Mouse (Mus musculus): ENCODE results near the gene Vmn2r91. TPM values are rescaled to one million over a fixed set of nuclear protein-coding genes. Genes with fewer than 3 reads are reported as not detected.
"Not testable (repeated sequence)": the region's sequence is repeated elsewhere in the genome, so short reads cannot be mapped to it uniquely, and the experiment has no call there.

The Vmn2r91 gene
- not detected in 2 replicates for polyA plus RNA-seq (2012; rRNA removed)

- not testable (repeated sequence) for H3K27ac ChIP-seq (ENCODE audit: insufficient read depth, low read length); DNase-seq; H3K4me1 ChIP-seq (ENCODE audit: control insufficient read depth, insufficient read depth, low read length); H3K27me3 ChIP-seq (ENCODE audit: control insufficient read depth, insufficient read depth, low read length); H3K4me3 ChIP-seq (replicated peaks; ENCODE audit: insufficient read depth, low read depth, low read length)
These were observed at the start of gene Vmn2r91 for GRCm38 (mm10) chr17:18084716-18085115. Gene Vmn2r91 (plus strand): TSS chr17:18085016.

DNA sequence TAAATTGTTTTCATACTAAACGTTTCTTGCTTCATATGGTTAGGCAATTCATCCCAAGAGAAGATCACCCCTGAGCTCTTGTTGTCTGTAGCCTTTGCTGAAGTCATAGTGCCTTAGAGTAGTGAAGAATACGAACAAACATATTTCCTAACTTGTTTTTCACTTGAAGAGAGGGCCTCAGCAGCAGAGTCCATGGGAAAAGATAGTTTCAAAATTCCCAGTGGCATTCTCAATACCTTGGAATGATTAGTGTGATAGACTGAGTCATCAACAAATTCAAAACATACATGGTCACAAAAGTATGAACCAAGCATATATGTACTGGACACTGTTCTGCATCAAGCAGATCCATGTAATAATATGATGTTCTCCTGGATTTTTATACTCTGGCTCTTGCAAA is 35.7 kb upstream of the Vmn2r91 start, which contains the start of gene Vmn2r124:
Gene Vmn2r124, plus strand, starts transcription at position 301 of the 400 bp plus-strand sequence.
- no peak within 1 kb of the TSS for H3K4me3 ChIP-seq (replicated peaks; ENCODE audit: insufficient read depth, low read depth, low read length)
- WGBS: 31% methylated on average over 2 of the region's 2 CpGs
- H3K4me1 ChIP-seq (ENCODE audit: control insufficient read depth, insufficient read depth, low read length): no peaks in the 10 kb centered on the region
- no peak for TF ChIP-seq POLR2A (IDR thresholded peaks at IDR 0.05; ENCODE audit: borderline replicate concordance, insufficient read depth, low read length)
- no peak for TF ChIP-seq CTCF (IDR thresholded peaks at IDR 0.05; ENCODE audit: borderline replicate concordance, insufficient read depth, low read depth, low read length)
- H3K27ac ChIP-seq (ENCODE audit: insufficient read depth, low read length): no peak within 1 kb of the TSS
- no peaks in the 10 kb centered on the region for H3K27me3 ChIP-seq (ENCODE audit: control insufficient read depth, insufficient read depth, low read length)
- DNase-seq: no peak

GRCm38 (mm10) chr17:18095626-18096025 is 10.8 kb downstream of the Vmn2r91 start:
- not testable (repeated sequence) for H3K4me3 ChIP-seq (replicated peaks; ENCODE audit: insufficient read depth, low read depth, low read length); H3K27ac ChIP-seq (ENCODE audit: insufficient read depth, low read length); H3K4me1 ChIP-seq (ENCODE audit: control insufficient read depth, insufficient read depth, low read length); DNase-seq; H3K27me3 ChIP-seq (ENCODE audit: control insufficient read depth, insufficient read depth, low read length)
- 49% methylated on average over 1 of the region's 1 CpGs for WGBS

GRCm38 (mm10) chr17:18102265-18102664 is 17.4 kb downstream of the Vmn2r91 start:
- H3K4me3 ChIP-seq (replicated peaks; ENCODE audit: insufficient read depth, low read depth, low read length); H3K27ac ChIP-seq (ENCODE audit: insufficient read depth, low read length); H3K27me3 ChIP-seq (ENCODE audit: control insufficient read depth, insufficient read depth, low read length); DNase-seq; H3K4me1 ChIP-seq (ENCODE audit: control insufficient read depth, insufficient read depth, low read length): not testable (repeated sequence)
- 90% methylated on average over 3 of the region's 3 CpGs for WGBS

DNA sequence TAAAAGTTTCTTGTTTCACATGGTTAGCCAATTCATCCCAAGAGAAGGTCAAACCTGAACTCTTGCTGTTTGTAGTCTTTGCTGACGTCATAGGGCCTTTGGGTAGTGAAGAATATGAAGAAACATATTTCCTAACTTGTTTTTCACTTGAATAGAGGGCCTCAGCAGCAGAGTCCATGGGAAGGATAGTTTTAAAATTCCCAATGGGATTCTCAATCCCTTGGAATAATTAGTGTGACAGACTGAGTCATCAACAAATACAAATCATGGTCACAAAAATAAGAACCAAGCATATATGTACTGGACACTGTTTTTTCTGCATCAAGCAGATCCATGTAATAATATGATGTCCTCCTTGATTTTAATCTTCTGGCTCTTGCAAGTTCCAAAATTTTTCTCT is 66.8 kb downstream of the Vmn2r91 start, which contains the start of gene Vmn2r92:
Gene Vmn2r92, plus strand, starts transcription at position 301 of the 400 bp plus-strand sequence.
- not testable (repeated sequence) for DNase-seq; H3K27me3 ChIP-seq (ENCODE audit: control insufficient read depth, insufficient read depth, low read length); H3K27ac ChIP-seq (ENCODE audit: insufficient read depth, low read length); H3K4me1 ChIP-seq (ENCODE audit: control insufficient read depth, insufficient read depth, low read length); H3K4me3 ChIP-seq (replicated peaks; ENCODE audit: insufficient read depth, low read depth, low read length)
- 33% methylated on average over 1 of the region's 1 CpGs for WGBS

GRCm38 (mm10) chr17:18161194-18161593 is 76.4 kb downstream of the Vmn2r91 start:
- H3K4me3 ChIP-seq (replicated peaks; ENCODE audit: insufficient read depth, low read depth, low read length); H3K4me1 ChIP-seq (ENCODE audit: control insufficient read depth, insufficient read depth, low read length); H3K27me3 ChIP-seq (ENCODE audit: control insufficient read depth, insufficient read depth, low read length); H3K27ac ChIP-seq (ENCODE audit: insufficient read depth, low read length); DNase-seq: not testable (repeated sequence)
- 56% methylated on average over 2 of the region's 2 CpGs for WGBS

Other genes starting within 250 kb of the Vmn2r91 start
- gene Has1, start 229.8 kb upstream of the Vmn2r91 start, polyA plus RNA-seq (2012; rRNA removed): 0.78 and 0.93 TPM in 2 replicates
- gene Fpr1, start 201.1 kb upstream of the Vmn2r91 start, polyA plus RNA-seq (2012; rRNA removed): not detected in 2 replicates
- gene Fpr2, start 197.2 kb upstream of the Vmn2r91 start, polyA plus RNA-seq (2012; rRNA removed): 0.52 and 1.0 TPM in 2 replicates
- not detected in 2 replicates for gene Fpr3, start 197.2 kb upstream of the Vmn2r91 start, polyA plus RNA-seq (2012; rRNA removed)
- gene Fpr-rs4, start 63.3 kb upstream of the Vmn2r91 start, polyA plus RNA-seq (2012; rRNA removed): not detected in 2 replicates
- not detected in 2 replicates for gene Vmn2r124, start 35.6 kb upstream of the Vmn2r91 start, polyA plus RNA-seq (2012; rRNA removed)
- gene Vmn2r92, start 66.9 kb downstream of the Vmn2r91 start, polyA plus RNA-seq (2012; rRNA removed): not detected in 2 replicates
- not detected in 2 replicates for gene Vmn2r94, start 192.7 kb downstream of the Vmn2r91 start, polyA plus RNA-seq (2012; rRNA removed)
- gene Vmn2r93, start 213.1 kb downstream of the Vmn2r91 start, polyA plus RNA-seq (2012; rRNA removed): not detected in 2 replicates